Mouse (Mus musculus) ovary, adult 18-20 months (tissue): ENCODE results near the gene Hsfy2.

Experiments used
- DNase-seq: peaks from one replicate; pipeline ENCODE4 v3.0.0; 2022; ENCODE audit warnings: low spot score, mixed read lengths

Gene Hsfy2

DNA sequence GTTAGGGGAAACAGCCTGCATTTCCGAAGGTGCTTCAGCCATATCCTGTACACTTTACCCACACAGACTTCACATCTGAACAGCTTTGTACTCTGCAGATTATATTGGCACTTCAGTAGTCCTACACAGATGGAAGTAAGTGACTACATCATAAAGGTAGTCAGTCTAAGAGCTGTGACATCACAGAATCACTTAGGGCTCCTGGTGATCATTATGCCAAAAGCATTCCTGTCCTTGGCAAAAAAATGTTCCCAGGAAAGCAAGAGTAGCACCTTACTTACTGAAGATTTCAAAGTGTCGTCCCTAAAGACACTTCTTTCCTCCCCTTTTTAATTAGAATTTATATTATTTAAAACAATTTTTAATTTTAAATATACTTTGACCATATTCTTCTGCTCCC lies at the start of gene Hsfy2:
Hsfy2 (minus strand) TSS at position 101 of the 400 bp plus-strand sequence.
- DNase-seq = no peak

DNA sequence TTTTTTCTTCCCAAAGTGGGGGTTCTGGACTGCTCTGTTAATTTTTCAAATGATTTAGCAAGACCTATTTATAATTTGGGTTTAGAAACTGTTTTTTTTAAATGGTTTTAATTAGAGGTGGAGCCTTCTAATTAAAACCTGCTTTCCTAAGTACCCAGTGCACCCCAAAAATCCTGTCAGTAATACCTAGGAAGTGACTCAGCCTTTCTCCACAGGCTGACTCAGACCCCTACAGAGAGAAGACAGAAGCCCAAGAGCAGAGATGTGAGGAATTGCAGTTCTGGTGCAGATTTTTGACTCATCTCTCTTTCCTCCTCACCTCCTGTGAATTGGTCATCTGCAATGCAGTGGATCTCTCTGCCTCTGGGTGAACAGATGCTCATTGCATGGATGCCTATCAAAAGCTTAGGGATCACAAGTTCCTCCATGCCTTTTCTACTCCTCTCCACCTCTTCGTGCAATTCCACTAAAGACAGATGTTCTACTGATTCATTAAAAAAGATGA lies 47.9 kb upstream of the Hsfy2 start:
- DNase-seq = no peak

DNA sequence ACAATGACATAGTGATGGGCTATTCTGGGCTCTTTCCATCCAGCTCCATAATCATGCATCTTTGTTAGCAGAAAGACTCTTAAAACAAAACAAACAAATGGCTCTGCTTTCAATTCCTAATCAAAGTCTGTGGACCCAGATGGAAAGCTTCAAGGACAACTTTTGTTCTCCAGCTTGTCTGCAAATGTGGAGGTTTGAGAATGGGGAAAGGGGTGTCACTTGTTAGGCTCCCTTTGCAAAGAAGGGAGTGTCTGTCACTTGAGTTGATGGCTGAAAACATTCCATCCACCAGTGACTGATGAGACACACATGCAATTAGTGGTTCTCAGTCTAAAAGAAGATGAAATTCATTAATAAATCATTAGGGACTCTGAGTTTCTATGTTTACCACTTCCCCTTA lies 47.3 kb upstream of the Hsfy2 start:
- DNase-seq = no peak

DNA sequence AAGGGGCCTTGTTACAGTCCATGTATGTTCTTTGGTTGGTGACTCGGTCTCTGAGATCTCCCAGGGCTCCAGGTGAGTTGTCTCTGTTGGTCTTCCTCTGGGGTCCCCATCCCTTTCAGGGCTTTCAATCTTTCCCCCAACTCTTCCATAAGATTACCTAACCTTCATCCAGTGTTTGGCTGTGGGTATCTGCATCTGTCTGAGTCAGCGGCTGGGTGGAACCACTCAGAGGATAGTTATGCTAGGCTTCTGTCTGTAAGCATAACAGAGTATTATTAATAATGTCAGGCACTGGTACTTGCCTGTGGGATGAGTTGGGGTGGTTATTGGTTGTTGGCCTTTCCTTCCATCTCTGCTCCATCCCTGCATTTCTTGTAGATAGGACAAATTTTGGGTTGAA lies 44.0 kb upstream of the Hsfy2 start:
- DNase-seq = no peak

DNA sequence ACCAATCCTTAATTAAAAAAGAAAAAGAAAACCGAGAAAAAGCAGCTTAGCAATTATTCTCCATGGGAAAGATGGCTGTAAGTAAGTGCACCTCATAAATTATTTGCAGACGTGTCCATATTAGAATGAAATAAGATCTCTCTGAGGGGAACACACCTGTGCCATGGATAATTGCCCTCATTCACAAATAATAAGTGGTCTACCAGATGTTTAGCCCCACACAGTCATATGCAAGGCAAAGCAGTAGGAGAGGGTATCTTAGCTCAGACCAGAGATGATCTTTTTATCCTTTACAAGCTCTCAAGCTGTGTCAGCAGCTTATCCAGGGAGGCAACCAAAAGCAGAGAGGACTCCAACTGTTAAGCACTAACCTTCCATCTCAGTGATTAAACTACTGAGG lies 38.0 kb upstream of the Hsfy2 start:
- no peak for DNase-seq

DNA sequence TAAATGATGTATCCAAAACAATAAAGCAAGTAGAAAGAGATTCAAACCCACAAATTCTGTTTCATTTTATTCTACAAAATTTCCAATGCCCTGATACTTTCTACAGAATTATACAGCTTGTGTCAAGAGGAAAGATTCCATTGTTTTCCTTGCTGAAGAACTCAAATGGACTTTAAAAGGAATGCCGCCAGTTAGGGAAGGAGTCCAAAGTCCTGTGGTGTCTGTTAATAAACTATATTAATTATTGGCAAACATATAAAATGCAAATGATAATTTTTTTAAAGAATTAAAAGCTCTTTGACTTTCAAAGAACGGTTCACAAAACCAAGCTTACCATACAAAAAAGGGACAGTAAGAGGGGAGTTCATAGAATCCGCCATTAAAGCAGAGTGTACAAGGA lies 37.4 kb upstream of the Hsfy2 start:
- DNase-seq = no peak

DNA sequence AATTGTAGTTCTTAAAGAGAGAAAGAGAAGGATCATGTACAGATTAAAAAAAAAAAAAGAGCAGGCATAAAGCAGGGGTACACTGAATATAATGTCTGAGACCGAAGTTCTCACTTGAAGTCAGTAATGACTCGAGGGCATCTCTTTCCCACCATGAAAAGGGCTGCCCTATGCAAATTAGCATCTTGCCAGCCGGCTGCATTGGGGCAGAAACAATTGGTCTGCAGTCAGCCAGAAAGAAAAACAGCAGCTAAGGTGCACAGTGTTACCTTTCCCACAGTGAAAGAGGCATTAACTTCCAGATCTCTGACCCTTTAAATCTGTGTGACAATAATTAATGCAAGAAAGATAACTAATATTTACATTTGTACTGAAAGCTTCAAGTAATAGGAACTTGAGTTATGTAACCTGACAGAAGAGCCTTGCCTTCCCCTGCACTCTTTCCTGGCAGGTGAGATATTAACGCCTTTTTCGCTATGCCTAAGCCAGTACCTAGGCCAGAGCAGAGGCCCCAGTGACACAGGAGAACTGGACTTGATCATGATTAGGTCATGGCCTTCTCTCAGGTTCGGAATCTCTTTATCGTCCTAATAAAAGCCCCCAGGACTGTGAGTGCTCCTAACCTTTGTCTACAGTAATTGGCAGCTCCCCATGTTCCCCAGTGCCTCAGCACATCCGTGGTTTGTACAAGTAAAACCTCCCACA lies 34.2 kb upstream of the Hsfy2 start:
- no peak for DNase-seq

DNA sequence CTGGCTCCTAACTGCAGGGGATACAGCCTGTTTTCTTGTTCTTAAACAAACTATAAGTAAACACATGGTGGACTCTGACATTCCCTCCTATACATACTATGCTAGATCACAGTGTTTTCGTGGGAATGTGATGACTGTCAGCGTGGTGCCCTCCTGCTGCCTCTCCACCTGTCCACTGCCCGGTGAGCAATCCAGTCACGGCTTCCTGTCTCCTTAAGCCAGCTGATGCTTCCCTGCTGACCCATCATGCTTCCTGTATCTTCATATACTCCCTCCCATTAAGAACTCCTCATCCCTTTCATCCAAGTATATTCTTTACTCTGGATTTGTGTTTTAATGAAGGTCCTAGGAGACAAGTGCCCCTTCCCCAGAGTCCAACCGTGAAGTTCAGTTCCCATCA lies 33.3 kb upstream of the Hsfy2 start:
- DNase-seq = no peak

DNA sequence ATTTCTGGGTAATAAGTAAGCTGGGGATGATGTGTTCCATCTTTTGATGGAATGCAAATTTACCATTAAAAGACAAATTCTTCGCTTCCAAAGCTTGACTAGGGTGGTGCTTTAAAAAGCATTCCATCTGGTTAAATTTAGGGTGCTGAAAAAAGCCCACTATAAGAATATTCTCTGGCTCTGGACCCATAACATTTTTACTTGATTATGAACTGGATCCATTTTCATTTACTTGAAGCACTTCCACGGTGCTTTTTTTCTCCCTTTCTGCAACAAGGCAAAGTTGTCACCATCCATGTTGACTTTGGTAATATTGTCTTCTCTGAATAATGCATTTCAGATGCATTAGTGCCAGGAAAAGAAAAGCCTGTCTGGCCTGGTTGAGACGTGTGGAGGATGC lies 27.4 kb upstream of the Hsfy2 start:
- no peak for DNase-seq

DNA sequence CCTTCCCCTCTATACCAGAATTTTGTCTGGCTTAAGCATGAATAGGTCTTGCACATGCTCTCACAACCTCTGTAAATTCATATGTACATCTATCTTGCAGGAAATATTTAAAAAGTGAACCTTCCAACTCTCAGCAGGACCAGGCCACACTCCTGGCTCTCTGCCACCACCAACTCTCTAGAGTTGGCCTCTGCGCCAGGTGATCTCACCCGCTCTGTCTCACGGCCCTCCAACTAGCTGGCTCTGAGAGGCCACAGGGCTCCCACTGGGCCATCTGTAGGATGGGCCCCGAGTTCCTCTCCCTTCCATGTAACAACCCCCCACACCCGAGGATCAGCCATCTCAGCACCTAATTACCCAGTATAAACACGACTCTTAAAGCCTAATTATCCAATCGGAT lies 10.4 kb downstream of the Hsfy2 start:
- no peak for DNase-seq

DNA sequence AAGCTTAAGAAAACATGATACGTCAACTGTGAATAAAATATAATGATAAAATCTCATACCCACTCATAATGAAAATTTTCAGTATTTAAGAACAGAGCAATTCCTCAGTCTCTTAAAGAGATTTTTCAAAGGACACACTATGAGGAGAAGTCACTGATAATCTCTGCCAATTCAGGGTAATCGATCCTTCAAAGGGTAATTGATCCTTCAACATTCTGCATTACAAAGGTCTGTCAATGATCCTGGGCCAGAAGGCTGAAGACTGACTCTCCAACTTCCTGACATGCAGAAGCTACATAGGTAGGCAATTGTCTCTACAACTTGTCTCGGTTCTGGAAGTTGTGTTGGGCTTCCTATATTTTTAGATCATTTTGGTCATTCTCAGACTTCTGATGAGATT lies 12.9 kb downstream of the Hsfy2 start:
- no peak for DNase-seq

DNA sequence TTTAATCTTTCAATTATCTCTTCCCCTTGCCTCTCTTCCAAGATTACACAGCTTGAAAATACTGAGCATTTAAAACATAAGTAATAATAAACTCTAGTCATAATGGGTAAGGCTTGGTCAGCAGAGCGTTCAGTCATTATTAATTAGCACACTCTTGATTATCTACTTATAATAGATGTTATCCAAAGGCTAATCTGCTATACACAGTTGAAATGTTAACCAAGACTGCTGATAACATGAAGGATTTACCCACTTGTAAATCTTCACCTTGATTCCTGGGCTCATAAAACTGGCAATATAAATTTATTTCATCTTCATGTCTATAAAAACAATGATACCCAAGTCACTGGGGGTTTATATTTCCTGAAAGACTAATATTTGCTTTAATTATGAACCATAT lies 24.9 kb downstream of the Hsfy2 start:
- DNase-seq = no peak
